Mouse (Mus musculus): ENCODE results near the gene Pip4k2a. TPM values are rescaled to one million over a fixed set of nuclear protein-coding genes. Genes with fewer than 3 reads are reported as not detected.

Gene Pip4k2a
- polyA plus RNA-seq, 1 experiment from 2014 or later = 11.8 TPM

Other genes with a start within 250 kb of the Pip4k2a start
- 0.47 and 0.49 TPM in 2 replicates for gene 4930426L09Rik, start 217 bp upstream of the Pip4k2a start, polyA plus RNA-seq (2014; fragmentation: Nextera tagmentation; extraction: Ambion mirVana)
- gene Armc3, start 201.2 kb upstream of the Pip4k2a start, polyA plus RNA-seq (2014; fragmentation: Nextera tagmentation; extraction: Ambion mirVana) = 1.1 and 1.6 TPM in 2 replicates